ENCODE assay signal across 25 mouse cellular contexts in the genomic region with DNA sequence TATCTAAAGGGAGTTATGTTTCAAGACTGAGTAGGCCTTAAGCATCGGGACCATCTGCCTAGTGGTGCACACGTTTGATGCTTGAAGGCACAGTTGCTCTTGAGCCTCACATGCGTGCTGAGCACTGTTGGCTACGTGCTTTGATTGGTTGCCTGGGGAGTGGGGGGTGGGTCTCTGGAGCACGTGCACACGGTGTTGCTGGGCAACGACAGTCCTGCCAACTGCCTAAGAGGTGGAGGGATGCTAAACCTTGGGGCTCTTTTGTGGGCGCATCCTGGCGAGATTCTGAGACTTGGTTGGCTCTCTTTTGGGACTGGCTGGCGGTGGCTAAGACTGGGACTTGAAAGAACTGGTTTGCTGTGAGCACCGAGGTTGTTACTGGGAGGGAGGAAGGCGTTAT. TPM values are rescaled to one million over a fixed set of nuclear protein-coding genes. Genes with fewer than 3 reads are reported as not detected.
DNase-seq lines count a peak whose midpoint lies in the region; ATAC-seq and TF ChIP-seq lines count a peak whose summit lies in the region.
"Had no signal": no experiment of that assay in that cellular context is flagged by ENCODE, and none has a peak within 500 bp of the region (broad histone marks: within the 10 kb centered on the region; RNA-seq: fewer than 3 reads in every experiment).

A gene (plus strand): TSS at position 211 of the 400 bp plus-strand sequence.

- H3K79me2 ChIP-seq in MEL (ENCODE audit: control insufficient read depth, insufficient read depth, low read length, poor library complexity): no peaks in the 10 kb centered on the region

- intact Hi-C loops in left cerebral cortex, postnatal 36 days (cut with DNase I): no loop called here

- no peak within 1 kb of the TSS for H3K4me3 ChIP-seq in midbrain, embryonic 14.5 days (replicated peaks; ENCODE audit: low read depth, low read length)
- no peak within 1 kb of the TSS for H3K4me3 ChIP-seq in midbrain, embryonic 16.5 days (ENCODE audit: low read depth, low read length)
- no peak within 1 kb of the TSS for H3K4me3 ChIP-seq in MEL (ENCODE audit: control insufficient read depth in 1 of 2, insufficient read depth in 1 of 2, low read depth in 2 of 2, low read length in 2 of 2)
- H3K4me3 ChIP-seq in forebrain, embryonic 10.5 days: no peak within 1 kb of the TSS
- H3K4me3 ChIP-seq: embryonic facial prominence, embryonic 12.5 days; forebrain, embryonic 12.5 days; heart, embryonic 12.5 days had no signal

- no peaks in the 10 kb centered on the region for H3K36me3 ChIP-seq in midbrain, embryonic 14.5 days (ENCODE audit: control insufficient read depth, insufficient read depth, low read length)
- H3K36me3 ChIP-seq in midbrain, embryonic 16.5 days (ENCODE audit: control insufficient read depth, insufficient read depth, low read length): no peaks in the 10 kb centered on the region
- peaks cover 0 to 52% of the 10 kb centered on the region in 2 experiments; a peak in 2 of 4 replicates for H3K36me3 ChIP-seq in MEL (ENCODE audit: control insufficient read depth in 1 of 2, insufficient read depth in 2 of 2, low read length in 2 of 2)
- no peaks in the 10 kb centered on the region for H3K36me3 ChIP-seq in forebrain, embryonic 10.5 days (replicated peaks)
- H3K36me3 ChIP-seq: embryonic facial prominence, embryonic 12.5 days; forebrain, embryonic 12.5 days; heart, embryonic 12.5 days had no signal

- TF ChIP-seq EP300 in MEL (IDR thresholded peaks at IDR 0.05; ENCODE audit: low read depth in 1 of 2, low read length in 2 of 2): no peak

- no peak within 1 kb of the TSS for H3K4me2 ChIP-seq in midbrain, embryonic 14.5 days (ENCODE audit: low read length)
- H3K4me2 ChIP-seq in midbrain, embryonic 16.5 days (ENCODE audit: low read length): no peak within 1 kb of the TSS
- H3K4me2 ChIP-seq: embryonic facial prominence, embryonic 12.5 days; forebrain, embryonic 12.5 days; heart, embryonic 12.5 days had no signal

- 74% methylated on average over 12 of the region's 12 CpGs for WGBS in midbrain, embryonic 14.5 days
- 66% methylated on average over 12 of the region's 12 CpGs for WGBS in midbrain, embryonic 16.5 days
- 89% methylated on average over 12 of the region's 12 CpGs for WGBS in forebrain, embryonic 10.5 days

- H3K27ac ChIP-seq in midbrain, embryonic 14.5 days (replicated peaks; ENCODE audit: low read depth, low read length): no peak within 1 kb of the TSS
- H3K27ac ChIP-seq in midbrain, embryonic 16.5 days (ENCODE audit: low read length): no peak within 1 kb of the TSS
- peak within 1 kb of the TSS; percentile 81 for H3K27ac ChIP-seq in MEL (ENCODE audit: control insufficient read depth, low read depth, low read length)
- no peak within 1 kb of the TSS for H3K27ac ChIP-seq in forebrain, embryonic 10.5 days
- H3K27ac ChIP-seq: embryonic facial prominence, embryonic 12.5 days; forebrain, embryonic 12.5 days had no signal

- TF ChIP-seq CTCF in MEL (IDR thresholded peaks at IDR 0.05 in 2 of 3, conservative IDR thresholded peaks at IDR 0.05 in 1 of 3; ENCODE audit: control insufficient read depth in 1 of 3, insufficient read depth in 1 of 3, low read depth in 2 of 3, low read length in 3 of 3, poor library complexity in 1 of 3, severe bottlenecking in 1 of 3): no peak

- no peak for TF ChIP-seq POLR2A in MEL (IDR thresholded peaks at IDR 0.05; ENCODE audit: control insufficient read depth in 1 of 2, insufficient read depth in 1 of 2, low read depth in 1 of 2, low read length in 2 of 2, poor library complexity in 1 of 2)

- H3K9me3 ChIP-seq in midbrain, embryonic 14.5 days (ENCODE audit: control insufficient read depth, low read length): no peaks in the 10 kb centered on the region
- no peaks in the 10 kb centered on the region for H3K9me3 ChIP-seq in midbrain, embryonic 16.5 days (replicated peaks; ENCODE audit: control insufficient read depth, low read length, poor library complexity, severe bottlenecking)
- H3K9me3 ChIP-seq in MEL (replicated peaks; ENCODE audit: insufficient read depth, low read length): no peaks in the 10 kb centered on the region
- no peaks in the 10 kb centered on the region for H3K9me3 ChIP-seq in forebrain, embryonic 10.5 days
- H3K9me3 ChIP-seq: embryonic facial prominence, embryonic 12.5 days; forebrain, embryonic 12.5 days had no signal

- peak; percentile 4 for DNase-seq in midbrain, embryonic 14.5 days
- peak; percentile 21 for DNase-seq in ES-CJ7 (ENCODE audit: low read depth, low spot score)
- DNase-seq in MEL (ENCODE audit: low read depth, low spot score): no peak
- peak; percentile 45 for DNase-seq in testis, postnatal 14 days (ENCODE audit: low spot score)
- no peak for DNase-seq in left cerebral cortex, postnatal 36 days (ENCODE audit: low spot score in 2 of 2)
- no peak for DNase-seq in forebrain, embryonic 10.5 days (ENCODE audit: extremely low spot score, low spot score)
- DNase-seq: adrenal gland, postnatal 10 days; cerebellum, adult 2 months; cerebellum, postnatal 25 days; forebrain, postnatal 0 days; gastrocnemius, postnatal 14 days; heart, postnatal 36 days; kidney, adult 11 months had no signal

- H3K27me3 ChIP-seq in midbrain, embryonic 14.5 days (ENCODE audit: control insufficient read depth, insufficient read depth, low read length): no peaks in the 10 kb centered on the region
- no peaks in the 10 kb centered on the region for H3K27me3 ChIP-seq in midbrain, embryonic 16.5 days (ENCODE audit: control insufficient read depth, insufficient read depth, low read depth, low read length)
- H3K27me3 ChIP-seq in MEL (ENCODE audit: control insufficient read depth in 1 of 2, insufficient read depth in 2 of 2, low read length in 2 of 2): no peaks in the 10 kb centered on the region
- H3K27me3 ChIP-seq in forebrain, embryonic 10.5 days (ENCODE audit: poor library complexity, severe bottlenecking): no peaks in the 10 kb centered on the region
- H3K27me3 ChIP-seq: embryonic facial prominence, embryonic 12.5 days; forebrain, embryonic 12.5 days; heart, embryonic 12.5 days had no signal

- ATAC-seq in midbrain, embryonic 14.5 days (ENCODE audit: low FRiP score, low TSS enrichment): no peak
- no peak for ATAC-seq in midbrain, embryonic 16.5 days
- ATAC-seq: forebrain, postnatal 0 days; hindbrain, embryonic 16.5 days had no signal

- no peak within 1 kb of the TSS for H3K9ac ChIP-seq in midbrain, embryonic 14.5 days (replicated peaks; ENCODE audit: low read length)
- H3K9ac ChIP-seq in midbrain, embryonic 16.5 days (ENCODE audit: low read depth, low read length): no peak within 1 kb of the TSS
- peak within 1 kb of the TSS; percentile 41 for H3K9ac ChIP-seq in MEL (ENCODE audit: control insufficient read depth, low read depth, low read length, poor library complexity, severe bottlenecking)
- H3K9ac ChIP-seq: embryonic facial prominence, embryonic 12.5 days; forebrain, embryonic 12.5 days; forebrain, postnatal 0 days; heart, embryonic 12.5 days had no signal

- no peak for TF ChIP-seq RAD21 in MEL (IDR thresholded peaks at IDR 0.05; ENCODE audit: low read depth, low read length)

- no peaks in the 10 kb centered on the region for H3K4me1 ChIP-seq in midbrain, embryonic 14.5 days (ENCODE audit: control insufficient read depth, insufficient read depth, low read length)
- H3K4me1 ChIP-seq in midbrain, embryonic 16.5 days (ENCODE audit: control insufficient read depth, insufficient read depth, low read length): no peaks in the 10 kb centered on the region
- H3K4me1 ChIP-seq in MEL (ENCODE audit: control insufficient read depth in 1 of 2, insufficient read depth in 2 of 2, low read length in 2 of 2): peaks cover 46 to 60% of the 10 kb centered on the region in 2 experiments
- H3K4me1 ChIP-seq in forebrain, embryonic 10.5 days: no peaks in the 10 kb centered on the region
- H3K4me1 ChIP-seq: embryonic facial prominence, embryonic 12.5 days; forebrain, embryonic 12.5 days had no signal

TF ChIP-seq in MEL, 35 proteins besides CTCF, POLR2A, EP300 and RAD21:
- TF ChIP-seq NELFE (IDR thresholded peaks at IDR 0.05; ENCODE audit: low read depth, low read length) (no peak), HCFC1 (IDR thresholded peaks at IDR 0.05; ENCODE audit: low read depth, low read length) (no peak), JUND (IDR thresholded peaks at IDR 0.05; ENCODE audit: low read depth, low read length) (no peak), GABPA (IDR thresholded peaks at IDR 0.05; ENCODE audit: low read depth, low read length) (no peak), E2F4 (IDR thresholded peaks at IDR 0.05; ENCODE audit: borderline replicate concordance, low read depth, low read length) (no peak), ETS1 (IDR thresholded peaks at IDR 0.05; ENCODE audit: low read depth, low read length) (no peak), MEF2A (IDR thresholded peaks at IDR 0.05; ENCODE audit: extremely low read depth, insufficient replicate concordance, low read depth, low read length, poor library complexity, severe bottlenecking) (no peak), TBP (IDR thresholded peaks at IDR 0.05; ENCODE audit: low read depth, low read length) (no peak), POLR2AphosphoS5 (IDR thresholded peaks at IDR 0.05; ENCODE audit: borderline replicate concordance, low read depth, low read length) (no peak), ZKSCAN1 (IDR thresholded peaks at IDR 0.05; ENCODE audit: low read depth, low read length) (no peak), MAX (IDR thresholded peaks at IDR 0.05; ENCODE audit: low read length) (no peak), BHLHE40 (IDR thresholded peaks at IDR 0.05; ENCODE audit: borderline replicate concordance, low read depth, low read length) (no peak)

RNA-seq across cellular contexts. Expression of the gene that starts here (rescaled TPM):
- polyA plus RNA-seq in midbrain, embryonic 14.5 days (2014; fragmentation: Nextera tagmentation; extraction: Ambion mirVana): not detected in 2 replicates
- polyA plus RNA-seq in midbrain, embryonic 16.5 days (2015; fragmentation: Nextera tagmentation; extraction: Ambion mirVana): not detected in 2 replicates
- 3.4 and 5.2 TPM in 2 replicates for total RNA-seq in MEL (2012; rRNA removed)
- 1 to 10 TPM in 1 of 2 experiments, not detected in 1; 3.2 TPM for polyA plus RNA-seq in MEL (2012; ENCODE audit: insufficient read depth in 1 of 2, insufficient read length in 2 of 2, low read depth in 1 of 2, low replicate concordance in 2 of 2, missing spikeins in 1 of 2)
- not detected for total RNA-seq in left cerebral cortex, postnatal 36 days (2021)
- polyA plus RNA-seq in forebrain, embryonic 10.5 days (2016; fragmentation: Nextera tagmentation; extraction: Ambion mirVana): not detected in 2 replicates
- total RNA-seq: adrenal gland, postnatal 10 days; gastrocnemius, adult 18-20 months; gastrocnemius, postnatal 14 days; granulocyte monocyte progenitor cell, adult 5-6 weeks; heart, adult 8-10 months; heart, postnatal 36 days had no signal
- polyA plus RNA-seq: cerebellum, adult 2 months; cortical plate, adult 2 months; forebrain, postnatal 0 days; heart, embryonic 16.5 days; hindbrain, embryonic 11.5 days; hindbrain, embryonic 16.5 days; intestine, embryonic 14.5 days had no signal

Comparison
In these comparisons a context has a peak if more than half of its experiments do, and no peak if none do; other contexts are left out.
1. Peak in DNase-seq in midbrain, embryonic 14.5 days; RNA of the gene not detected or under 1 TPM.
2. DNase-seq: peak in ES-CJ7 (single experiment) and testis, postnatal 14 days (single experiment); none in MEL (single experiment), left cerebral cortex, postnatal 36 days (0 of 2) and forebrain, embryonic 10.5 days (single experiment).